Mouse (Mus musculus) lung, postnatal 0 days (tissue): ENCODE data around the gene Dlk1.

Experiments
- CTCF ChIP-seq: IDR thresholded peaks from 2 replicates; pipeline ENCODE4 v1.5.1; 2016; ENCODE audit warnings: antibody characterized with exemption, mild to moderate bottlenecking
- EP300 ChIP-seq: IDR thresholded peaks from 2 replicates; pipeline ENCODE4 v1.6.1; 2016; ENCODE audit warnings: antibody characterized with exemption, mild to moderate bottlenecking, control low read depth

GRCm38 (mm10) chr12:109423163-109423562 lies 29.5 kb upstream of the Dlk1 start:
- TF ChIP-seq CTCF (no peak), EP300 (no peak)
